Mouse (Mus musculus) bone marrow macrophage, adult 2 months (primary cell): ENCODE measurements around the gene Lrrc8d.

Source experiments
- CTCF ChIP-seq: IDR thresholded peaks from 2 replicates; pipeline ENCODE4 v1.5.1; 2012; ENCODE audit warnings: low read depth, mild to moderate bottlenecking, low read length, moderate library complexity
- POLR2A ChIP-seq: IDR thresholded peaks from 2 replicates; pipeline ENCODE4 v1.6.1; 2012; ENCODE audit warnings: mild to moderate bottlenecking, low read depth, low read length, borderline replicate concordance

DNA sequence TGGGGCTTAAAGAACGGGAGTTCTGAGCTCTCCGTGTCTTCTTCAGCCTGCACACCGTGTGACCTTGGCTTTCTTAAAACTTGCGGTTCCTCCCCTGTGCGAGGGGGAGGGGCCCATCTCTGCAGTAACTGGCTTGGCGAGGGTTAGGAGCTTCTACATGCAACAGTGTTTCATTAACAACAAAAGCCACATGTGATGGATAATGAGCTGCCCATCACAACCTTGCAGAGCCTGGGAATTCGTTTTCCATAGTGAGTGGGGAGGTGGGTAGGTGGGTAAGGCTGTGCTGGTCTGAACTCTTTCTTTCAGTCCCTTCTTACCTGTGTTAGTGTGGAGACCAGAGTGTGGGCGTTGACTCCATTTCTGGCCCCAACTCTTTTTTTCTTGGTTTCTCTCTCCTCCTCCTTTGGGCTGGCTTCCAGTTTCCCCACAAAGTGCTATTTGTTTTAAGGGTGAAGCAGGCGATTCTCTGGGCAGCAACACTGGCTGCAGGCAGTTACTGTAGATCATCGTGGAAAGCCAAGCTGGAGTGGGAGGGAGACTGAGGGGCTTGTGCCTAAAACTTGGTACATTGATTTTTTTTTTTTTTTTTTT lies 15.9 kb downstream of the Lrrc8d start:
- TF ChIP-seq CTCF = no peak
- no peak for TF ChIP-seq POLR2A
